Mouse (Mus musculus) cerebellum, adult 2 months (tissue): ENCODE results near the gene Ttc8. TPM values are rescaled to one million over a fixed set of nuclear protein-coding genes. Genes with fewer than 3 reads are reported as not detected.

Source experiments
- DNase-seq, 2 experiments: peaks; one replicate each; pipeline ENCODE4 v3.0.0; 2021
- H3K27ac ChIP-seq: fragments of 200-500 bp; 2 replicates; pipeline ENCODE4 v1.5.1; 2012; ENCODE audit warnings: low read length, control low read depth, inconsistent platforms; ENCODE audit not compliant: insufficient read depth
- H3K27me3 ChIP-seq: fragments of 200-500 bp; 2 replicates; pipeline ENCODE4 v1.6.1; 2012; ENCODE audit warnings: inconsistent platforms, mild to moderate bottlenecking, low read length, moderate library complexity; ENCODE audit not compliant: control insufficient read depth, insufficient read depth
- H3K4me1 ChIP-seq: fragments of 200-500 bp; 2 replicates; pipeline ENCODE4 v1.6.1; 2011; ENCODE audit warnings: low read length; ENCODE audit not compliant: control insufficient read depth, insufficient read depth
- H3K4me3 ChIP-seq: fragments of 200-500 bp; replicated peaks from 2 replicates; pipeline ENCODE3; 2011; ENCODE audit warnings: mild to moderate bottlenecking, low read depth, low read length, control low read depth; ENCODE audit not compliant: insufficient read depth
- CTCF ChIP-seq: fragments of 200-500 bp; IDR thresholded peaks from 2 replicates; pipeline ENCODE4 v1.5.1; 2011; ENCODE audit warnings: low read depth, mild to moderate bottlenecking, control low read depth, low read length, moderate library complexity, borderline replicate concordance; ENCODE audit not compliant: insufficient read depth
- POLR2A ChIP-seq: fragments of 200-500 bp; IDR thresholded peaks from 2 replicates; pipeline ENCODE4 v1.6.1; 2011; ENCODE audit warnings: low read length, control low read depth, borderline replicate concordance; ENCODE audit not compliant: insufficient read depth
- WGBS: fragments of 180-500 bp; shearing (Covaris S2); methylation state at CpG from one replicate; pipeline ENCODE4 v1.1.7; 2018; 5-methylcytosine and 5-hydroxymethylcytosine counted together
- polyA plus RNA-seq: library from polyadenylated mRNA; depleted of rRNA; stranded (reverse); fragments of >200 nt; gene quantifications from 2 replicates; pipeline ENCODE4 v1.2.3, GENCODE M21; 2012; rRNA removed

Ttc8 gene
- polyA plus RNA-seq, 1 experiment: 52.2 TPM

DNA sequence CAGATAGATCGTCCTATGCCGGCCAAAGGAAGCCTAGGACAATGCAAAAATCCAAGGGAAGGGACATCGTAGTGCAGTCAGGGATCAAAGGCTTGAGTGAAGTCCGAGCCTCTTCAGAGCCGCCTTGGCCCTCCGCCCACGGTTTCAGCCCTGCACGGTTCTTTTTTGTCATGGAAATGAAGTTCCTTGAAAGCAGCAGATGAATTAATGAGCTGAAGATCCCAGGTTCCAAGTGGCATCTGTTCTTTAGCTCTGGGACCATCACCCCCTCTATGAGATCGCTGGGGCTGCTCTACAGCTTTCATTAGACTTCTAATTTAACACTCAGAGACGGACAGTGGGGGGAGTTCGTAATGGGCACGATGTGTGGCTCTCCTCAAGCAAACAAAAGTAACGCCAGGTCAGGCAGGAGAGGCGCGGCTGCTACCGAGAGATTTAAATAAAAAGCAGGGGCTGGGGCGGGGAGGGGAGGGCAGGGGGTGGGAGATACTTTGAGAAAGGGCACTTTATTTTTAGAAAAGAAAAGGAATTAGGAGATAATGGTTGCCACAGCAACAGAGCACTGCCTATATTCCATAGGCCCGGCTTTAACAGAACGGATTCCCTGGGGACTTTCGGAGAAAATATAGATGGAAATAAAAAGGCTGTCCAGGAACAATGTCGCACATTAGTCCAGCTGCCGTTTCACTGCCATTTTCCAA, 90.9 kb downstream of the Ttc8 start:
- no peak for DNase-seq
- no peak for TF ChIP-seq POLR2A
- no peak for TF ChIP-seq CTCF
- Histone ChIP-seq H3K4me1 (no peaks in the 10 kb centered on the region), H3K27me3 (no peaks in the 10 kb centered on the region), H3K27ac (no peak overlapping the region), H3K4me3 (no peak overlapping the region)
- WGBS: 33% methylated on average over 22 of the region's 22 CpGs

DNA sequence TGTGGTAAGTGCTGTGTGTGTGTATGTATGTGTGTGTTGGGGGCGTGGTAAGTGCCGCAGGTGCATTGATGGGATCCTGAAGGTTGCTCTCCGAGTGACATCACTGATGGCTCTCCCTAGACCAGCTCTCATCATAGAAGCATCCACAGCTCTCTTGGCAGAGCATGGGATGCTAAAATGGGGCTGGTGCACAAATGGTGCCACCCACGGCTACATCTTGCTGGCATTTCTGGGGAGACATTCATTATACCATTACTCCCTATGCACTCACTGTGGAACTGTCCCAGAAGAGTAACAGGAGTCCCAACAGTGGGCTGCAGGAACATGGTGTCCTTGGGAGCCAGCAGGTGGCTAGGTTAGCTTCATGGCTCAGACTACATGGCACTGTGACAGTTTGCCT, 95.5 kb downstream of the Ttc8 start:
- no peak overlapping the region for H3K27ac ChIP-seq
- 90% methylated on average over 4 of the region's 4 CpGs for WGBS
- TF ChIP-seq POLR2A: no peak
- no peak for TF ChIP-seq CTCF
- DNase-seq: no peak
- no peaks in the 10 kb centered on the region for H3K27me3 ChIP-seq
- H3K4me1 ChIP-seq: no peaks in the 10 kb centered on the region
- no peak overlapping the region for H3K4me3 ChIP-seq

DNA sequence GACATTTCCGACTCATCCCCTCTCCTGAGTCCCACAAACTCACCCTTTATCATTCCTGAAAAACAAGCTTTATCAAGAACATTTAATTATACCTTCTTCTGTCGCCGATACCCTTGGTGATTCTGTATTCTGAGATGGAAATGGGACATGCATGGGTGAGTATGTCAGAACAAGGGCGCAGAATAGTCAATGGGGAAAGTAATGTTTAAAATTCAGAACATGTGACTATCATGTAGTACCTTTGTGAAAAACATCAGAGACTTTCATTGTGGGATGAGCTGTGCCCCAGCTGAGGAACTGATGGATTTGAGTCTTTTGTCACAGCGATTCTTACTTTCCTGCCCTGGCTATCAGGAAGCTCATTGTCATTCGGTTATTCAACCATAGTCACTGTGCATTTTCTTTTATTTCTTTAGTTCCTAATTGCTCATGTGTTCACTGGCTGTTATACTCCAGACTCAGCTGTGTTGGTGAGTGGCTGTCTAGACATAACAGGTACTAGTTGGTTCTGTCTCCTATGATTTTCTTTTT, 104.1 kb downstream of the Ttc8 start:
- DNase-seq: no peak
- WGBS: 91% methylated on average over 6 of the region's 6 CpGs
- Histone ChIP-seq H3K27me3 (no peaks in the 10 kb centered on the region), H3K4me3 (no peak overlapping the region), H3K4me1 (peaks cover 12% of the 10 kb centered on the region), H3K27ac (no peak overlapping the region)
- no peak for TF ChIP-seq CTCF
- no peak for TF ChIP-seq POLR2A

GRCm38 (mm10) chr12:99026291-99026690, 105.9 kb downstream of the Ttc8 start:
- WGBS: 8% methylated on average over 2 of the region's 2 CpGs
- DNase-seq: peak; percentile 84 to 97

DNA sequence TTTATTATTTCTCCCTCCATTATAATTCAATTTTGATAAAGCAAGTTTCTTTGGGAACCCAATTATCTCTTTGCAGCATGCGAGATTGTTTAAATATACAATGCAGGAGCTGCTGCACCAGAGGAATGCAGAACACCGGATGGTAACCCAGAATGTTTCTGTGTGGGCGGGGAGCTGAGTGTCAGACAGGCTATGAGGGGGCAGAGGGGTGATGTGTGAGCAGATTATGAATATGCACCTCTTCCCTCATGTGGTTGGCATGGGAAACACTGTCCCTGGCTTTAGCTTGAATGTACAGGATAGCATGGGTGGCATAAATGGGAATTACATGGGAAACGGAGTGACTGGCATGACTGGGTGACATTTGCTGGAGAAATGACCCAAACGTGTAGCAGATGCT, 108.3 kb downstream of the Ttc8 start:
- no peak for DNase-seq
- 79% methylated on average over 5 of the region's 5 CpGs for WGBS

More at GRCm38 (mm10) chr12:99026291-99026690, 105.9 kb downstream of the Ttc8 start:
- Histone ChIP-seq H3K4me1 (peaks cover 12% of the 10 kb centered on the region), H3K27me3 (no peaks in the 10 kb centered on the region), H3K4me3 (no peak overlapping the region), H3K27ac (no peak overlapping the region; the same call in 1 of the 2 replicates)
- TF ChIP-seq CTCF: no peak
- no peak; the same call in 1 of the 2 replicates for TF ChIP-seq POLR2A

DNA sequence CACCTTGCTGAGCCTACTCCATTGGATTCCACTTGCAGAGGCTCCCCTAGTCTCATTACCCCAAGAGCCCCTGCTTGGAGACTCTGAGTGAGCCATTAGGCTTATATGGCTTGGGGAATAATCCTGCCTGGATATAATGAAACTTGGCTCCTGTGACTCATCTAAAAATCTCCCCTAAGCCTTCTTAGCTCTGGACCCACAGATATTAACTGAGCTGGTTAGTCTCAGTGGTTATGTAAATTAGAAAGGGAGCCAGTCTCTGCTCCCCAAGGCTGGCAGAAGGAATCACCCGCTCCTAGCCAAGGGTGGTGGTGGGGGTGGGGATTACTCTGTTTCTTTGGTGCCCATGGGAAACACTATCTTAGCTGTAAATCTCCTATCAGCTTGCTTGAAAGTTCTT, 109.6 kb downstream of the Ttc8 start:
- Histone ChIP-seq H3K4me1 (peaks cover 12% of the 10 kb centered on the region), H3K27ac (no peak overlapping the region), H3K27me3 (no peaks in the 10 kb centered on the region), H3K4me3 (no peak overlapping the region)
- no peak for DNase-seq
- no peak for TF ChIP-seq CTCF
- no peak for TF ChIP-seq POLR2A
- 79% methylated on average over 1 of the region's 1 CpGs for WGBS

More for the DNA sequence above, 108.3 kb downstream of the Ttc8 start:
- peaks cover 12% of the 10 kb centered on the region for H3K4me1 ChIP-seq
- no peak for TF ChIP-seq POLR2A
- no peak for TF ChIP-seq CTCF
- no peaks in the 10 kb centered on the region for H3K27me3 ChIP-seq
- H3K4me3 ChIP-seq: no peak overlapping the region
- H3K27ac ChIP-seq: no peak overlapping the region

Other genes with a start within 250 kb of the Ttc8 start
- gene Ptpn21, start 183.2 kb upstream of the Ttc8 start, polyA plus RNA-seq: 14.0 and 15.9 TPM in 2 replicates
- 104 and 105 TPM in 2 replicates for gene Zc3h14, start 173.6 kb upstream of the Ttc8 start, polyA plus RNA-seq
- gene Eml5, start 19.1 kb upstream of the Ttc8 start, polyA plus RNA-seq: 117 and 136 TPM in 2 replicates